Mouse (Mus musculus): ENCODE results near the gene Tmem147.

- TF ChIP-seq POLR2A (IDR thresholded peaks at IDR 0.05; ENCODE audit: extremely low read depth, insufficient read depth, low read length) = no peak
- no peak for TF ChIP-seq CTCF (IDR thresholded peaks at IDR 0.05; ENCODE audit: extremely low read depth, insufficient read depth, low read length)
Measured at GRCm38 (mm10) chr7:30757001-30757400, 27.7 kb upstream of the Tmem147 start.
